Mouse (Mus musculus) forebrain, postnatal 0 days (tissue): ENCODE measurements at regions not wholly inside any gene's neighbourhood (a gene's known extent, or its start where the extent isn't known, plus 50 kb on each side); places are given as distances from the start of the nearest gene placed in this dataset.

Experiments used
- ATAC-seq: fragments of 200-750 bp; cut with Nextera tagmentation; 2 replicates; pipeline ENCODE4 v1.8.0; 2017; ENCODE audit warnings: mild to moderate bottlenecking, moderate library complexity
- DNase-seq: peaks from one replicate; pipeline ENCODE4 v3.0.0-alpha.2; 2015
- H3K27ac ChIP-seq: fragments of 300-500 bp; sonication (generic); 2 replicates; pipeline ENCODE4 v1.5.1; 2014; ENCODE audit warnings: low read depth, mild to moderate bottlenecking, antibody characterized with exemption, low read length, moderate library complexity, mixed read lengths
- H3K27me3 ChIP-seq: fragments of 300-500 bp; sonication (generic); 2 replicates; pipeline ENCODE4 v1.6.1; 2014; ENCODE audit warnings: mild to moderate bottlenecking, low read length, mixed read lengths; ENCODE audit not compliant: insufficient read depth
- H3K36me3 ChIP-seq: fragments of 300-500 bp; sonication (generic); 2 replicates; pipeline ENCODE4 v1.6.1; 2014; ENCODE audit warnings: mild to moderate bottlenecking, moderate library complexity; ENCODE audit not compliant: insufficient read depth
- H3K4me1 ChIP-seq: fragments of 300-500 bp; sonication (generic); 2 replicates; pipeline ENCODE4 v1.6.1; 2014; ENCODE audit warnings: antibody characterized with exemption; ENCODE audit not compliant: insufficient read depth
- H3K4me2 ChIP-seq: fragments of 300-500 bp; sonication (generic); 2 replicates; pipeline ENCODE4 v1.6.1; 2014; ENCODE audit warnings: low read depth, mild to moderate bottlenecking, moderate library complexity
- H3K4me3 ChIP-seq: fragments of 300-500 bp; sonication (generic); 2 replicates; pipeline ENCODE4 v1.5.1; 2014; ENCODE audit warnings: low read depth, low read length, mixed read lengths
- H3K9ac ChIP-seq: fragments of 300-500 bp; sonication (generic); 2 replicates; pipeline ENCODE4 v1.6.1; 2014; ENCODE audit warnings: mild to moderate bottlenecking
- H3K9me3 ChIP-seq: fragments of 300-500 bp; sonication (generic); 2 replicates; pipeline ENCODE4 v1.6.1; 2016; ENCODE audit warnings: low read length
- CTCF ChIP-seq: sonication (generic); IDR thresholded peaks from 2 replicates; pipeline ENCODE4 v1.5.1; 2016; ENCODE audit warnings: antibody characterized with exemption, control low read depth, low read depth
- WGBS: fragments of 180-500 bp; shearing (Covaris S2); extraction: QIAGEN DNeasy Blood & Tissue Kit; methylation state at CpG from one replicate; pipeline ENCODE4 v1.1.7; 2014; 5-methylcytosine and 5-hydroxymethylcytosine counted together

DNA sequence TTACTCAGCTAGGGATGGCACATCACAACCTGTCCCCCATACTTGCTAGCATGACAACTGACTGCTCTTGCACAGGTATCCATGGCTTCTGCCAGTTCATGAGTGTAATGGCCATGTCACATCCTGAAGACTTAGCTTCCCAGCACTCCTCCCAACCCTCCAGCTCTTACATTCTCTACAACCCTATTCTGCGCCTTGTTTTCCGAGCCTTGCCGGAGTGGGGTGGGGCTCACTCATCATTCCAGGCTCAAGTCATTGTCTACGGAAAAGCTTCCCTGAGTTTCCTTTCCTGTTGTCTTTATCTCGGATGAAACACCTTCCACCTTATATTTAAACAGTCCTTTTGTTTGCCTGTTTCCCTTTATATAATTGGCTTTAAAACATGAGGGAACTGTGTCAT, 69.6 kb downstream of the Prdm13 start:
- H3K27ac ChIP-seq: no peak overlapping the region
- no peaks in the 10 kb centered on the region for H3K9me3 ChIP-seq
- TF ChIP-seq CTCF: no peak
- no peak overlapping the region for H3K4me2 ChIP-seq
- no peaks in the 10 kb centered on the region for H3K27me3 ChIP-seq
- no peak overlapping the region for H3K4me3 ChIP-seq
- no peak overlapping the region for H3K9ac ChIP-seq
- DNase-seq: no peak
- ATAC-seq: no peak
- 87% methylated on average over 5 of the region's 5 CpGs for WGBS
- H3K4me1 ChIP-seq: no peaks in the 10 kb centered on the region
- no peaks in the 10 kb centered on the region for H3K36me3 ChIP-seq

DNA sequence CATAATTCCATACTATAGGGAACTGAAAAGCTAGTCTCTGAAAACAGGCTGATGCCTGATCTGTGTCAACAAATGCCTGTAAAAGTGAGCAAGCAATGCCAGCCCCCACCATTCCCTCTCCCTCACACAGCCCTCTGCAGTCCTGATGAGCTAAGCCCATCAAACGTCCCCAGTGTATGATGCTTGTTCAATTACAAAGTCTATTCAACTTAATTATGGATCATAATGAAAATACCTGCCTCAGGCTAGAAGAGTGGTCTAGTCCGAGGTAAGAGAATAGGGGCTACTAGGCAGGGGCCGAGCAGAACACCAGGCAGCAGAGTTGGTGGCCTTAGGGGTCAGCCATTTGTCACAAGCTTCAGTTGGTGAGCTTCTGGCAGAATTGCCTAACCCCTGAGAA, 71.3 kb downstream of the Prdm13 start:
- DNase-seq: no peak
- Histone ChIP-seq H3K4me3 (no peak overlapping the region), H3K36me3 (no peaks in the 10 kb centered on the region), H3K9ac (no peak overlapping the region), H3K27me3 (no peaks in the 10 kb centered on the region), H3K27ac (no peak overlapping the region), H3K9me3 (no peaks in the 10 kb centered on the region), H3K4me2 (no peak overlapping the region), H3K4me1 (no peaks in the 10 kb centered on the region)
- 32% methylated on average over 3 of the region's 3 CpGs for WGBS
- TF ChIP-seq CTCF: no peak
- no peak for ATAC-seq

- no peak overlapping the region for H3K9ac ChIP-seq
- DNase-seq: no peak
- H3K27ac ChIP-seq: no peak overlapping the region
- 55% methylated on average over 5 of the region's 5 CpGs for WGBS
- TF ChIP-seq CTCF: no peak
- no peaks in the 10 kb centered on the region for H3K4me1 ChIP-seq
- ATAC-seq: no peak
- no peaks in the 10 kb centered on the region for H3K27me3 ChIP-seq
- H3K4me2 ChIP-seq: no peak overlapping the region
- no peaks in the 10 kb centered on the region for H3K36me3 ChIP-seq
- H3K4me3 ChIP-seq: no peak overlapping the region
- no peaks in the 10 kb centered on the region for H3K9me3 ChIP-seq
These were observed 74.1 kb downstream of the Prdm13 start for GRCm38 (mm10) chr4:21611531-21612282.

DNA sequence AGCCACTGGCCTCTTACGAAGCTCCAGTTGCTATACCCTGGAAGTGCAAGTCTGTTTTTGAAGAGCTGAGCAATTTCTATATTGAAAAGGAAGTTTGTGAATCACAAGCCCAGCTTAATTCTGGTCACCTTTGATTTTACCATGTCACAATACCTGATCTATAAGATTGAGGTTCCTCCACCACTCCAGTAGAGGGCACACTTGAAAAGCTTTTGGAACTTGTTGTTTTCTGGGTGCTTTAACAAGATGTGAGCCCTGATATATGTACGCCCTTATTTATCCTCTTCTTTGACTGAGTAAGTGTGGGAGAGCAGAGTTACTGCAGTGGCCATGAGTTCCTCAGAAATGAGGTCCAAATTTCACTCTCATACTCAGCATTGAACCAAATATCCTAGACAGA, 87.7 kb downstream of the Prdm13 start:
- no peak overlapping the region for H3K27ac ChIP-seq
- H3K4me1 ChIP-seq: no peaks in the 10 kb centered on the region
- WGBS: 58% methylated on average over 2 of the region's 2 CpGs
- no peak overlapping the region for H3K4me3 ChIP-seq
- no peaks in the 10 kb centered on the region for H3K27me3 ChIP-seq
- TF ChIP-seq CTCF: 0 out of 2 replicates have a peak, but pooled peaks have one; percentile 24
- H3K4me2 ChIP-seq: no peak overlapping the region
- H3K36me3 ChIP-seq: no peaks in the 10 kb centered on the region
- H3K9ac ChIP-seq: no peak overlapping the region
- ATAC-seq: no peak
- H3K9me3 ChIP-seq: no peaks in the 10 kb centered on the region
- no peak for DNase-seq

DNA sequence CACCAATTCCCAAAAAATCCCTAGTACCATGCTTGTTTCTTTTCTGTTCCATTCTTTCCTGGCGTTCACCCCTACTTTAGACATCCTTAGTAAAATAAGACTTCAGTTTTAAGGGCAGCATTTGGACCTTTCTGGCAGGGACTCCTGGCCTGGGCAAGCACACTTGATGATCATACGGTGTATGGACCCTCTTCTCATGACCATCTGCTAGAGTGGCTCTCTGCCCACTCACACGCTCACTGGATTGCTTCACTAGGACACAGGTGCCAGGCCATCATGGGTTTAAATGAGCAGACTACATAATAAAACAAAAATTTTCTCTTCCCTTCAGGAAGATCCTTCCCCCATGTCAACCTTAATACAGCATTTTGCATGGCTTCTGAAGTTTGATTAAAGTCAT, 138.0 kb downstream of the Prdm13 start:
- ATAC-seq (no peak), DNase-seq (no peak)
- WGBS: 75% methylated on average over 3 of the region's 3 CpGs
- Histone ChIP-seq H3K4me1 (no peaks in the 10 kb centered on the region), H3K9ac (no peak overlapping the region), H3K27ac (no peak overlapping the region), H3K4me2 (no peak overlapping the region), H3K36me3 (no peaks in the 10 kb centered on the region), H3K27me3 (no peaks in the 10 kb centered on the region), H3K4me3 (no peak overlapping the region), H3K9me3 (no peaks in the 10 kb centered on the region)
- no peak for TF ChIP-seq CTCF

GRCm38 (mm10) chr4:21539583-21539982, 146.2 kb downstream of the Prdm13 start:
- DNase-seq (no peak), ATAC-seq (no peak)
- TF ChIP-seq CTCF: no peak
- no peaks in the 10 kb centered on the region for H3K4me1 ChIP-seq
- H3K36me3 ChIP-seq: no peaks in the 10 kb centered on the region
- H3K9ac ChIP-seq: no peak overlapping the region
- no peaks in the 10 kb centered on the region for H3K9me3 ChIP-seq
- no peaks in the 10 kb centered on the region for H3K27me3 ChIP-seq
- no peak overlapping the region for H3K27ac ChIP-seq
- 86% methylated on average over 2 of the region's 2 CpGs for WGBS
- H3K4me2 ChIP-seq: no peak overlapping the region
- no peak overlapping the region for H3K4me3 ChIP-seq

- WGBS: 31% methylated on average over 2 of the region's 2 CpGs
- H3K4me1 ChIP-seq: no peaks in the 10 kb centered on the region
- ATAC-seq (peak; percentile 71), DNase-seq (peak; percentile 37)
- H3K27ac ChIP-seq: no peak overlapping the region
- TF ChIP-seq CTCF: peak; percentile 65
- no peak overlapping the region for H3K4me2 ChIP-seq
- no peaks in the 10 kb centered on the region for H3K36me3 ChIP-seq
- H3K4me3 ChIP-seq: no peak overlapping the region
- H3K27me3 ChIP-seq: no peaks in the 10 kb centered on the region
- H3K9me3 ChIP-seq: no peaks in the 10 kb centered on the region
- no peak overlapping the region for H3K9ac ChIP-seq
These were observed 149.8 kb downstream of the Prdm13 start for GRCm38 (mm10) chr4:21535973-21536372.
